Mouse (Mus musculus) lung, postnatal 4 days (tissue): ENCODE data around the gene Tcf12.

Source experiments
- DNase-seq, 2 experiments: peaks; one replicate each; pipeline ENCODE4 v3.0.0; 2021

The Tcf12 gene

GRCm38 (mm10) chr9:71978886-71979285 is 132.8 kb downstream of the Tcf12 start:
- DNase-seq, result no peak

GRCm38 (mm10) chr9:71976034-71976433 is 135.6 kb downstream of the Tcf12 start:
- peak in 1 of 2 experiments; percentile 22 for DNase-seq

- no peak for DNase-seq
Measured at GRCm38 (mm10) chr9:71975141-71975540, 136.5 kb downstream of the Tcf12 start.

- DNase-seq, result no peak
Measured at GRCm38 (mm10) chr9:71974541-71974959, 137.1 kb downstream of the Tcf12 start.

- no peak for DNase-seq
Measured at GRCm38 (mm10) chr9:71964039-71964438, 147.6 kb downstream of the Tcf12 start.

GRCm38 (mm10) chr9:71960026-71960396 is 151.7 kb downstream of the Tcf12 start:
- no peak for DNase-seq

- peak; percentile 25 to 53 for DNase-seq
Measured at GRCm38 (mm10) chr9:71959259-71960025, 152.2 kb downstream of the Tcf12 start.

- DNase-seq, result no peak
Measured at GRCm38 (mm10) chr9:71953217-71953616, 158.5 kb downstream of the Tcf12 start.

- DNase-seq, result no peak
Measured at GRCm38 (mm10) chr9:71952621-71953076, 159.0 kb downstream of the Tcf12 start.

- no peak for DNase-seq
Measured at GRCm38 (mm10) chr9:71951926-71952325, 159.7 kb downstream of the Tcf12 start.

GRCm38 (mm10) chr9:71951341-71951740 is 160.3 kb downstream of the Tcf12 start:
- no peak for DNase-seq

GRCm38 (mm10) chr9:71944801-71945200 is 166.9 kb downstream of the Tcf12 start:
- no peak for DNase-seq

- DNase-seq, result no peak
Measured at GRCm38 (mm10) chr9:71942424-71942823, 169.2 kb downstream of the Tcf12 start.

GRCm38 (mm10) chr9:71940016-71940415 is 171.7 kb downstream of the Tcf12 start:
- DNase-seq, result no peak

GRCm38 (mm10) chr9:71936199-71936598 is 175.5 kb downstream of the Tcf12 start:
- DNase-seq, result no peak

- no peak for DNase-seq
Measured at GRCm38 (mm10) chr9:71934833-71935232, 176.8 kb downstream of the Tcf12 start.

- no peak for DNase-seq
Measured at GRCm38 (mm10) chr9:71931965-71932364, 179.7 kb downstream of the Tcf12 start.

- no peak for DNase-seq
Measured at GRCm38 (mm10) chr9:71931358-71931715, 180.3 kb downstream of the Tcf12 start.

GRCm38 (mm10) chr9:71930431-71931357 is 181.0 kb downstream of the Tcf12 start:
- no peak for DNase-seq

GRCm38 (mm10) chr9:71916662-71916953 is 195.1 kb downstream of the Tcf12 start:
- no peak for DNase-seq

GRCm38 (mm10) chr9:71915871-71916661 is 195.6 kb downstream of the Tcf12 start:
- DNase-seq, result peak; percentile 16 to 58

GRCm38 (mm10) chr9:71906522-71906921 is 205.1 kb downstream of the Tcf12 start:
- no peak for DNase-seq

- no peak for DNase-seq
Measured at GRCm38 (mm10) chr9:71898852-71899251, 212.8 kb downstream of the Tcf12 start.
